Mouse (Mus musculus) hindbrain, postnatal 0 days (tissue): Measurements from ENCODE around the gene 9230112D13Rik. TPM values are rescaled to one million over a fixed set of nuclear protein-coding genes. Genes with fewer than 3 reads are reported as not detected.
A peak's percentile ranks its signal among the peaks of the same experiment; 100 is the strongest.

Experiments
- ATAC-seq: fragments of 200-750 bp; cut with Nextera tagmentation; 2 replicates; pipeline ENCODE4 v1.8.0; 2017; ENCODE audit warnings: mild to moderate bottlenecking, moderate TSS enrichment, moderate library complexity
- DNase-seq: peaks from one replicate; pipeline ENCODE4 v3.0.0-alpha.2; 2015; ENCODE audit warnings: low spot score
- H3K27ac ChIP-seq: fragments of 300-500 bp; sonication (generic); 2 replicates; pipeline ENCODE4 v1.5.1; 2014; ENCODE audit warnings: mild to moderate bottlenecking
- H3K27me3 ChIP-seq: fragments of 300-500 bp; sonication (generic); 2 replicates; pipeline ENCODE4 v1.6.1; 2014; ENCODE audit warnings: low read length, mixed read lengths; ENCODE audit not compliant: insufficient read depth
- H3K36me3 ChIP-seq: fragments of 300-500 bp; sonication (generic); 2 replicates; pipeline ENCODE4 v1.6.1; 2014; ENCODE audit warnings: low read length, mixed read lengths; ENCODE audit not compliant: insufficient read depth
- H3K4me1 ChIP-seq: fragments of 300-500 bp; sonication (generic); 2 replicates; pipeline ENCODE4 v1.6.1; 2014; ENCODE audit warnings: antibody characterized with exemption, low read length, mixed read lengths; ENCODE audit not compliant: insufficient read depth
- H3K4me2 ChIP-seq: fragments of 300-500 bp; sonication (generic); 2 replicates; pipeline ENCODE4 v1.6.1; 2014; ENCODE audit warnings: low read depth, mild to moderate bottlenecking, low read length, moderate library complexity, mixed read lengths
- H3K4me3 ChIP-seq: fragments of 300-500 bp; sonication (generic); 2 replicates; pipeline ENCODE4 v1.5.1; 2014; ENCODE audit warnings: low read length
- H3K9ac ChIP-seq: fragments of 300-500 bp; sonication (generic); replicated peaks from 2 replicates; pipeline ENCODE4 v1.6.1; 2014; ENCODE audit warnings: mild to moderate bottlenecking, low read length, moderate library complexity, mixed read lengths
- H3K9me3 ChIP-seq: fragments of 300-500 bp; sonication (generic); 2 replicates; pipeline ENCODE4 v1.6.1; 2016; ENCODE audit warnings: low read length, mixed read lengths
- CTCF ChIP-seq: IDR thresholded peaks from 2 replicates; pipeline ENCODE4 v1.5.1; 2016; ENCODE audit warnings: antibody characterized with exemption, control low read depth, low read depth
- WGBS: fragments of 180-500 bp; shearing (Covaris S2); extraction: QIAGEN DNeasy Blood & Tissue Kit; methylation state at CpG from one replicate; pipeline ENCODE4 v1.1.7; 2014; 5-methylcytosine and 5-hydroxymethylcytosine counted together
- polyA plus RNA-seq: library from polyadenylated mRNA; unstranded; fragments of >200 nt; fragmentation: Nextera tagmentation; extraction: Ambion mirVana; gene quantifications from 2 replicates; pipeline ENCODE4 v1.2.1, GENCODE M21; 2015
- total RNA-seq: library from RNA; depleted of rRNA; stranded (reverse); fragments of >200 nt; gene quantifications from 2 replicates; pipeline ENCODE4 v1.2.3, GENCODE M21; 2014

The 9230112D13Rik gene
- total and polyA plus RNA-seq, 2 experiments from 2014 or later, result not detected

DNA sequence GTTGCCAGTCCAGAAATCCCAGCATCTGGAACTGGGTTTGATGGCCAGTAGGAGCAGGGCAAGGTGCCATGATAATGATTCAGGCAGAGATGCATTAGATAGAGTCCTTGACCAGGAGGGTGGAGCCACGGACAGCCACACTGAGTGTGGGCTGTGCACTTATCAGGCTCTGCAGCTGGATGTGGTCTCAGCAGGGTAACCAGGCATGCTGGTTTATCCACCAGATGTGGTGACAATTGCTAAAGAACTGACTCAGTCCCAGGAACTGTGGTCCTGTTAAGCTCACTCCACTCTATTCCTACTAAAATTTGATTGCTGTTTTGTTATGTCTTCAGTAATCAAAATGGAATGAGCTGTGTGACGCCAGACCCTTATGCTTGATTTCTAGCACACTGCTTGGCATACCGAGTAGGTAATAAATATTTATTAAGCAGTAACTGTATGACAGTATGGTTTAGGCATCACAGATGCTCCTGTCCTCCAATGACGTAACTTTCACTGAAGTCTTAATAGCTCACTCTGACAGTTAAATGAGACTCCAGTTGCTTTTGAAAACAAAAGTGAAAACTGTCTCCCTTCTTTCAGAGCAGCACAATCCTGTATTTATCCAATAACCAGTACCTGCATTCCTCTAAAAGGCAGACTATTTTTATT lies 14.3 kb downstream of the 9230112D13Rik start:
- no peak for DNase-seq
- WGBS, result 38% methylated on average over 4 of the region's 4 CpGs

GRCm38 (mm10) chr14:34505309-34505708 lies 17.3 kb downstream of the 9230112D13Rik start:
- H3K27ac ChIP-seq, result no peak overlapping the region
- no peak overlapping the region for H3K9ac ChIP-seq
- no peaks in the 10 kb centered on the region for H3K9me3 ChIP-seq
- H3K4me1 ChIP-seq, result peaks cover 9% of the 10 kb centered on the region; the same call in 1 of the 2 replicates
- H3K4me3 ChIP-seq, result no peak overlapping the region
- no peak for DNase-seq
- H3K27me3 ChIP-seq, result no peaks in the 10 kb centered on the region
- TF ChIP-seq CTCF, result no peak
- WGBS, result 81% methylated on average over 7 of the region's 7 CpGs
- H3K4me2 ChIP-seq, result no peak overlapping the region
- no peak for ATAC-seq
- H3K36me3 ChIP-seq, result no peaks in the 10 kb centered on the region

More for the DNA sequence above, 14.3 kb downstream of the 9230112D13Rik start:
- Histone ChIP-seq H3K9me3 (no peaks in the 10 kb centered on the region), H3K36me3 (no peaks in the 10 kb centered on the region), H3K27ac (no peak overlapping the region), H3K4me1 (peaks cover 7% of the 10 kb centered on the region; the same call in 1 of the 2 replicates), H3K9ac (no peak overlapping the region), H3K4me2 (no peak overlapping the region), H3K27me3 (no peaks in the 10 kb centered on the region), H3K4me3 (no peak overlapping the region)
- TF ChIP-seq CTCF, result no peak
- peak; percentile 48; the same call in 1 of the 2 replicates for ATAC-seq

- H3K4me1 ChIP-seq, result peaks cover 17% of the 10 kb centered on the region; the same call in 1 of the 2 replicates
Measured at GRCm38 (mm10) chr14:34504377-34504776, 18.2 kb downstream of the 9230112D13Rik start.

GRCm38 (mm10) chr14:34503759-34504158 lies 18.8 kb downstream of the 9230112D13Rik start:
- H3K4me2 ChIP-seq, result peak overlapping the region; percentile 76
- no peaks in the 10 kb centered on the region for H3K27me3 ChIP-seq
- no peak for TF ChIP-seq CTCF
- DNase-seq (no peak), ATAC-seq (no peak)
- no peaks in the 10 kb centered on the region for H3K36me3 ChIP-seq
- H3K27ac ChIP-seq, result no peak overlapping the region
- H3K4me3 ChIP-seq, result no peak overlapping the region; the same call in 1 of the 2 replicates
- WGBS, result 34% methylated on average over 6 of the region's 6 CpGs
- H3K4me1 ChIP-seq, result peaks cover 18% of the 10 kb centered on the region; the same call in 1 of the 2 replicates
- no peaks in the 10 kb centered on the region for H3K9me3 ChIP-seq
- H3K9ac ChIP-seq, result peak overlapping the region; percentile 96; the same call in 1 of the 2 replicates

More at GRCm38 (mm10) chr14:34504377-34504776, 18.2 kb downstream of the 9230112D13Rik start:
- H3K27ac ChIP-seq, result no peak overlapping the region
- ATAC-seq, result no peak
- no peaks in the 10 kb centered on the region for H3K36me3 ChIP-seq
- H3K27me3 ChIP-seq, result no peaks in the 10 kb centered on the region
- DNase-seq, result no peak
- no peak for TF ChIP-seq CTCF
- 76% methylated on average over 5 of the region's 5 CpGs for WGBS
- no peaks in the 10 kb centered on the region for H3K9me3 ChIP-seq
- no peak overlapping the region for H3K4me2 ChIP-seq
- no peak overlapping the region for H3K9ac ChIP-seq
- no peak overlapping the region for H3K4me3 ChIP-seq

GRCm38 (mm10) chr14:34503325-34503647 lies 19.3 kb downstream of the 9230112D13Rik start, which contains the start of gene Bmpr1a:
Bmpr1a (minus strand) TSS chr14:34503341.
- Histone ChIP-seq H3K27me3 (no peaks in the 10 kb centered on the region), H3K9me3 (no peaks in the 10 kb centered on the region), H3K9ac (peak within 1 kb of the TSS; percentile 96), H3K27ac (peak within 1 kb of the TSS; percentile 96), H3K4me3 (peak within 1 kb of the TSS; percentile 95), H3K4me2 (peak within 1 kb of the TSS; percentile 76), H3K36me3 (no peaks in the 10 kb centered on the region), H3K4me1 (peaks cover 13% of the 10 kb centered on the region; the same call in 1 of the 2 replicates)
- WGBS, result 9% methylated on average over 15 of the region's 15 CpGs
- no peak for TF ChIP-seq CTCF
- no peak for DNase-seq
- no peak for ATAC-seq

GRCm38 (mm10) chr14:34502475-34503324 lies 19.9 kb downstream of the 9230112D13Rik start:
- Histone ChIP-seq H3K4me2 (peak overlapping the region; percentile 76), H3K9me3 (no peaks in the 10 kb centered on the region), H3K9ac (peak overlapping the region; percentile 96), H3K27me3 (no peaks in the 10 kb centered on the region), H3K27ac (peak overlapping the region; percentile 96), H3K36me3 (no peaks in the 10 kb centered on the region), H3K4me1 (peaks cover 10% of the 10 kb centered on the region; the same call in 1 of the 2 replicates), H3K4me3 (peak overlapping the region; percentile 95)
- DNase-seq, result peak; percentile 97
- no peak for TF ChIP-seq CTCF
- 3% methylated on average over 68 of the region's 115 CpGs for WGBS
- peak; percentile 94 for ATAC-seq
